Mouse (Mus musculus) mouse trophoblast stem cell (cell line): ENCODE data around the gene Maml3.

Source experiments
- in situ Hi-C, 2 experiments: fragments of 300-500 bp; cut with MseI, MboI; formaldehyde crosslinking; loops; 2 replicates in 1 of 2; 3 replicates in 1 of 2; pipeline ENCODE4 v1.15.1; 2025

Maml3 gene

GRCm38 (mm10) chr3:51661880-51662550 is 442.9 kb downstream of the Maml3 start:
- in situ Hi-C loops = no loop called here

DNA sequence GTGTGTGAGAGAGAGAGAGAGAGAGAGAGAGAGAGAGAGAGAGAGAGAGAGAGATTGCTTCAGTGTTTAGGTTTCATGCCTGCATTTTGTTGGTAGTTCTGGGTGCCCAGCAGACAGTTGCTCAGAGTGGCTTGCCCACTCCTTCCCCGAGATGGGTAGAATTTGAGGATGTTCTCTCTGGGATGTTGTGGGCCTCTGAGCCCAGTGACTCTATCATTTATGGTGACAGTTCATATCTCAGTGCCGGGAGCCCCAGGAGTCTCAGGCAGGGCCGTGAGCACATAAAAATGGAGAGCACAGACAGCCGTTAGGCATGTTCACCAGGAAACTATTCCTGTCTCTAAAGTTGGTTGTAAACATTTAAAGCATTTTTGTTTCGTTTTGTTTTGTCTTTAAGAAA is 443.5 kb downstream of the Maml3 start:
- in situ Hi-C loops = no loop called here

GRCm38 (mm10) chr3:51660821-51661276 is 444.0 kb downstream of the Maml3 start:
- in situ Hi-C loops = no loop called here

- in situ Hi-C loops = no loop called here
These were observed 444.8 kb downstream of the Maml3 start, which contains the start of gene Mgst2 for GRCm38 (mm10) chr3:51660060-51660459. Gene Mgst2 (plus strand): TSS chr3:51660360.

GRCm38 (mm10) chr3:51659415-51659814 is 445.5 kb downstream of the Maml3 start:
- in situ Hi-C loops = no loop called here

DNA sequence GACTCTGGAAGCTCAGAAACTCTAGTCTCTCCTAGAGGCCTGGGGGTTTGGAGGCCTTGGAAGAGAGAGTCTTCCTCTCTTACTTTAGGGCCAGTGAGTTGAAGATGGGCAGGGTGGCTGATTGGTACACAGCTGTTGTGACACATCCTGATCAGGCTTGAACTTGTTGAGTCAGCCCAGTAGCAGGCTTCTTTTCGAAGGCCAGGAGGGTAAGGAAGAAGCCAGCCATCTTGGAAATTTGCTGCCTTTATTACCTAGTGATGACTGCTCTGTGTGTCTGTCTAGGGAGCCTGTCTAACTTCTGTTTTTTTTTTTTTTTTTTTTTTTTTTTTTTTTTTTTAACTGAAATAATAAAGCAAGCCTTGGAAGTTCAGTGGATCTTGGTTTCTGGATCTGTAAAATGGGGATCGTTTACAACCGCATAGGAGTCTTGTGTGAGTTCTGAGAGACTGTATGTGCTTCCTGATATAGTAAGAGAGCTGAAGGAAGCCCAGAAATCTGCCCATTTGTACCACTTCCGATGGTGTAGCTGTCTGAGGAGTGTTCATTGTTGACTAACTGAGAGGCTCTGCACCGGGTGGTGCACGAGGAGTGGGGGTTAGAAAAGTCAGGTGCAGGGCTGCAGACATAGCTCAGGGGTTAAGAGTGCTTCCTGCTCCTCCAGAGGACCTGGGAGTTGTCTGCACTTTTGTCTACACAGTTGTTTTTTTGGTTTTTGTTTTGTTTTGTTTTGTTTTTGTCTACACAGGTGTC is 450.4 kb downstream of the Maml3 start:
- in situ Hi-C loops = no loop called here

DNA sequence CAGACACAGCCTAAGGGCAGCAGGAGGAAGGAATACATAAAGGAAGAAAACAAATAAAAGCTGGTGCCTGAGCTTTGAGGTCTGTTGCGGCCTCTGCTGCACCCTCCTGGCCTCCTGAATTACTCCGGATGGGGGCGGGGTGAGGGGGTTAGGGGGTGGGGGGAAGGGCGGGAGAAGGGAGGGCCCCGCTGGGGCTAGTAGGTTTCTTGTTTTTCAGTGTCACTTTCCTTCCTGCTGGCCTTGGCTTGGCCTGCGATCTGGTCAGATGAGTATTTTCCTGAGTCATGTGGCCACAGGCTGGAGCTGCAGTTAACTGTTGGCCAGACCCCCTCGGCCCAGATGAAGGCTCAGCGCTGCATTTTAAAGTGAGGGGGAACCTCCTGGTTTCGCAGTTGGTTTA is 452.2 kb downstream of the Maml3 start:
- in situ Hi-C loops = no loop called here

DNA sequence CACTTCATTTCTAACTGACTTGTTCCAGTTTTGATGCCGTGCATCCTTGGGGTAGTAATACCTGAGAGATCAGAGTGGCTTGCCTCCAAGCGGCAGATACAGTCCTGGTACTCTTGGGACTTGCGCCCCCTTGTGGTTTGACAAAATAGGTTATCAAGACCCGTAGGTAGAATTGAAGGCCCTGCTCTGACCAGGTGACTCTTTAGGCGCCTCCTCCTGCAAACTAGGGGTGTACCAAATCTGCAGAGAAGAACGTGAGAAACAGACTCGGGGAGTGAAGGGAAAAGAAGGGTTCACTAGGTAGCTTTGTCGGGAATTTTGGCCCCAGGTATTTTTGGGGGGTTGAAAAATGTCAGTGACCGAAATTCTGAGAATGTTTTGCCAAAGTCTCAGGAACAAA is 452.6 kb downstream of the Maml3 start:
- in situ Hi-C loops = no loop called here

- in situ Hi-C loops = no loop called here
These were observed 453.7 kb downstream of the Maml3 start for GRCm38 (mm10) chr3:51651149-51651548.

- in situ Hi-C loops = loop anchor here (5.0 kb wide), 2 partner anchors 63 to 68 kb away; no protein-coding TSS in a partner anchor
These were observed 454.9 kb downstream of the Maml3 start for GRCm38 (mm10) chr3:51649986-51650385.

DNA sequence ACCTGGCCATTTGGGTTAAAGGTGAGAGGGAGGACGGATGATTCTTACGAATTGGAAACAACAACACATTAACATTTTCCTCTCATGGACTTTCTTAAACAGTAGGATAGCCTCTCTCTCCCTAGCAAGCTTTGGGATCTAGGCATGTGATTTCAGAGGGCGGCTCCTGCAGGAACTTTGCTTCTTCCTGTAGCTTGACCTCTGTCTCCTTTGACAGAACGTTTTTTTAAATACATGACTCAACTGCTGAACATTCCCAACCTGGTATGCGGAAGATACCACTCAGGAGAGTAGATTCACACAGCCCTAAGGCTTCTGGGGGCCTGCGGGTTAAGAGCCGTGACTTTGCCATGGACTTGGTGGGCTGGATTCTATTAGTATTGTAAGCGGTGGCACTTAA is 455.4 kb downstream of the Maml3 start:
- in situ Hi-C loops = loop anchor here (5.0 kb wide), 2 partner anchors 62 to 67 kb away; no protein-coding TSS in a partner anchor

DNA sequence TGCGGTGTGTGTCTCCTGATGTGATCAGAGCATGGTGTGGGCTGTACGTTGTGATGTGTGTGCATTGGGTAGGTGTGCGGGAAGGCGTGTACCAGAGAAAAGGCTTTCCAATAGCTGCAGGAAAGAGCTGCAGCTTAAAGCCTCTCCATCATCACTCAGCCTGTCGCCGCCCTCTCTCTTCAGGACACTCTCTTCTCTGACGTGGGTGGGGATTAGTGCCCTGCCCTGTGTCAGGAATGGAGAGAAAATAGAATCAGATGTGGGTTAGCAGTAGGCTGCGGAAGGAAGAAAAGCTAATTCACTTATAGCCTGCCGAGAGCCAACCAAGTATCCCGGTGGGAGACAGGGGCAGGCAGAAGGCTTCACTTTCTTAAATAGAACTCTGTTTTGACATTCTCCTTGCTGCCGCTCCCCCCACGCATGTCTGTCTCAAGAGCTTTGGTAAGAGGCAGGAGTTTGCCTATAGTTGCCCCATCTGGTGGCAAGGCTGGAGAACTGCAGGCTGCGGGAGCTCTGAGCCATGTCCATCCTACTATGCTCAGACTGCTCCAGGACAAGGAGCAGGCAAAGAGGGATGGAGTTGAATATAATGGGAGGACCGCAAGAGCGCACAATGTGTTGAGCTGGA is 456.7 kb downstream of the Maml3 start:
- in situ Hi-C loops = loop anchor here (5.0 kb wide), 2 partner anchors 61 to 66 kb away; no protein-coding TSS in a partner anchor

DNA sequence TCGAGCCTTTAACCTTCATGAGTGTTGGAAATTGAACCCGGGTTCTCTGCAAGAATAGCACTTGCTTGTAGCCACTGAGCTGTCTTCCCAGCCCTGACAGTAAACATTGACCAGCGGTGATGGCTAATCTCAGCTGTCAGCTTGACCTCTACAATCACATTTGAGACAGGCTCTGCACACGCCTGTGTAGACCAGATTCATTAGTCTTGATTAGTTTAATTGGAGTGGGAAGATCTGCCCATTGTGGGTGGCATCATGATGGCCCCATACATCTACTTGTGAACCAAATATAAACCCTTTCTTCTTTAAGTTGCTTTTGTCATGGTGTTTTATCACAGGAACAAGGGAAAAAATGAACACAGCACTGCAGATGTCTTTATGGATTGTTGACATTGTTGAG is 457.5 kb downstream of the Maml3 start:
- in situ Hi-C loops = loop anchor here (5.0 kb wide), 2 partner anchors 60 to 65 kb away; no protein-coding TSS in a partner anchor

- in situ Hi-C loops = loop anchor here (5.0 kb wide), 2 partner anchors 59 to 64 kb away; no protein-coding TSS in a partner anchor
These were observed 458.6 kb downstream of the Maml3 start for GRCm38 (mm10) chr3:51646301-51646700.

DNA sequence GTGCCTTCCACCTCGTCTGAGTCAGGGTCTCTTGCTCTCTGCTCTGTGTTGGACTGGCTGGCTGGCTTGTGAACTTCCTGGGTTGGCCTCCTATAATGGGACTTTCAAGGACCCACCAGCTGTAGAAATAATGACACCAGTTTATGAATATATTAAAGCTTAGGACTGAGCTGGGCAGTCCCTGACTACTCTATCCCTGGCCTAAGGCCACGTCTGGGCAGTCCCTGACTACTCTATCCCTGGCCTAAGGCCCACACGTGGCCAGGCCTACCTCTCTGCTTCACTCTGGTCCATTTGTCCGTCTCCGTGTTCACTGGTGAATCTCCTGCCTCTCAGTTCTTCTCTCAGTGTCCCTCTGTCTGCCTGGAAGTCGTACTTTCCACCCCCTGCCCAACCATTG is 459.4 kb downstream of the Maml3 start:
- in situ Hi-C loops = loop anchor here (5.0 kb wide), 2 partner anchors 58 to 63 kb away; no protein-coding TSS in a partner anchor

- in situ Hi-C loops = no loop called here
These were observed 466.6 kb downstream of the Maml3 start for GRCm38 (mm10) chr3:51638260-51638659.

DNA sequence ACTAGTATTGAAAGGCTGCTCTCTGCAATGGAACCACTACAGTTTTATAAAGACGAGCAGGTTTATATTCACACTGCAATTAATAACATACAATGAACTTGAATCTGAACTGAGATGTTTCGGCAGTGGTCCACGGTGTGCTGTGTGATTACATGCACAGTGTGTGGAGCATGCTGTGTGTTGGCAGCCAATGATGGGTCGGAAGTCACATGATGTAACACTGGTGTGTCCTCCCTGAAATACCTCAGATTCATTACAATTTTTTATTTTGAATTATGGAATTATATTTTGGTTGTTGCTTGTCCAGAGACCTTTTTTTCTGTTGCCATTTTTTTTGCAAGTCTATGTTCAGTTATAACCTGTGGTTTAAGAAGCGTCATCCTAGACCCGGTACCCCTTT is 467.6 kb downstream of the Maml3 start:
- in situ Hi-C loops = no loop called here

DNA sequence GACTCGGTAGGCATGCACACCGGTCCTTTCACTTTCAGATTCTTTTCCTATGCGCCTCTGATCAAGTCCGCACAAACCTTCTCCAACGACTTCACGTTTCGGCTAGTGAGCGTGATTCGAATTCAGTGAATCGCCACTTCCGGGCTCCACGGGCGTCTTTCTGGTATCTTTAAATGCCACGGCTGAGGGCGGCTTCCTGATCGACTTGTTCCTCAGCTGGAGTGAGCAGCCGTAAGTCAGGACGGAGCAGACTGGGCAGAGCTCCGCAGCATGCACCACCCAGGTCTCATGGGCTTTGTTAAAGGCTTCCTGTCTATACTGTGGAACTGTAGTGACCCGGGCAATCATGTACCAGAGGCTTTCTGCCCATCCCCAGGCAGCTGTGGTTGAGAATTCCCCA is 468.2 kb downstream of the Maml3 start:
- in situ Hi-C loops = no loop called here

DNA sequence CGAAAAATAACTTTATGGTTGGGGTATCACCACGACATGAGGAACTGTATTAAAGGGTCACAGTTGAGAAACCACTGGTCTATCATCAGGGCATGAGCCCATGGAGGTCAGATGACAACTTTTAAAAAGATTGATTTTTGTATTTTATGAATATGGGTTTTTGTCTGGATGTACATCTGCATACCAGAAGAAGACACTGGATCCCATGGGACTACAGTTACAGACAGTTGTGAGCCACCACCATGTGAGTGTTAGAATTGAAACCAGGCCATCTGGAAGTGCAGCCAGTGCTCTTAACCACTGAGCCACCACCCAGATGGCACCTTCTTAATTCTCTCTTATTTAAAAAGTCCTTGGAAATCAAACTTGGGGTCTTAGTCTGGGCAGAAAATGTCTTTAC is 468.9 kb downstream of the Maml3 start:
- in situ Hi-C loops = no loop called here
